9 mouse cellular contexts compared by ENCODE assay signal in genomic region chr2:93454817-93455591, GRCm38 (mm10). TPM values are rescaled to one million over a fixed set of nuclear protein-coding genes. Genes with fewer than 3 reads are reported as not detected.
DNase-seq lines count a peak whose midpoint lies in the region; ATAC-seq and TF ChIP-seq lines count a peak whose summit lies in the region.
"Had no signal": no experiment of that assay in that cellular context is flagged by ENCODE, and none has a peak within 500 bp of the region (broad histone marks: within the 10 kb centered on the region; RNA-seq: fewer than 3 reads in every experiment).

No protein-coding gene starts in this region.

- H3K27ac ChIP-seq in CH12.LX (ENCODE audit: insufficient read depth, low read depth): 0 out of 2 replicates have a peak overlapping the region, but pooled peaks have one; percentile 18
- H3K27ac ChIP-seq in intestine, postnatal 0 days (ENCODE audit: low read depth, low read length): peak overlapping the region; percentile 57
- no peak overlapping the region for H3K27ac ChIP-seq in cerebellum, adult 2 months (ENCODE audit: insufficient read depth, low read length)
- H3K27ac ChIP-seq: neural tube, embryonic 13.5 days had no signal

- H3K36me3 ChIP-seq in CH12.LX (replicated peaks in 1 of 2; ENCODE audit: control insufficient read depth in 1 of 2, insufficient read depth in 1 of 2, low read length in 1 of 2): peaks cover 47 to 85% of the 10 kb centered on the region in 2 experiments
- no peaks in the 10 kb centered on the region for H3K36me3 ChIP-seq in intestine, postnatal 0 days (ENCODE audit: control insufficient read depth, insufficient read depth)
- H3K36me3 ChIP-seq: neural tube, embryonic 13.5 days had no signal

- no peak for TF ChIP-seq CTCF in CH12.LX (conservative IDR thresholded peaks at IDR 0.05 in 1 of 2, IDR thresholded peaks at IDR 0.05 in 1 of 2; ENCODE audit: low read depth in 2 of 2, low read length in 2 of 2)
- peak; percentile 40 for TF ChIP-seq CTCF in intestine, postnatal 0 days (IDR thresholded peaks at IDR 0.05; ENCODE audit: low read depth)
- TF ChIP-seq CTCF in cerebellum, adult 2 months (IDR thresholded peaks at IDR 0.05; ENCODE audit: borderline replicate concordance, insufficient read depth, low read depth, low read length): no peak

- in situ Hi-C loops in CH12.LX (cut with MboI; ENCODE audit: low pct_ligation_motif_present, low pct_unique_long_range_greater_than_20kb, low sequenced_read_pairs): loop anchor here (5.0 kb wide), 1 partner anchor 33 kb away; no protein-coding TSS in a partner anchor

- no peak overlapping the region for H3K4me3 ChIP-seq in CH12.LX (replicated peaks in 1 of 3; ENCODE audit: low read depth in 2 of 3, low read length in 2 of 3, poor library complexity in 1 of 3)
- no peak overlapping the region for H3K4me3 ChIP-seq in intestine, postnatal 0 days (ENCODE audit: low read depth, low read length)
- H3K4me3 ChIP-seq in cerebellum, adult 2 months (replicated peaks; ENCODE audit: insufficient read depth, low read depth, low read length): no peak overlapping the region
- H3K4me3 ChIP-seq: neural tube, embryonic 13.5 days had no signal

- TF ChIP-seq RAD21 in CH12.LX (IDR thresholded peaks at IDR 0.05; ENCODE audit: low read depth, low read length): no peak

- H3K4me2 ChIP-seq in CH12.LX (ENCODE audit: insufficient read depth, low read depth, poor library complexity, severe bottlenecking): no peak overlapping the region
- no peak overlapping the region for H3K4me2 ChIP-seq in intestine, postnatal 0 days (replicated peaks; ENCODE audit: low read depth)
- H3K4me2 ChIP-seq: neural tube, embryonic 13.5 days had no signal

- H3K4me1 ChIP-seq in CH12.LX (ENCODE audit: control insufficient read depth in 1 of 2, insufficient read depth in 2 of 2): peaks cover 39 to 100% of the 10 kb centered on the region in 2 experiments
- peaks cover 53% of the 10 kb centered on the region for H3K4me1 ChIP-seq in intestine, postnatal 0 days (replicated peaks; ENCODE audit: control insufficient read depth, insufficient read depth, low read length)
- no peaks in the 10 kb centered on the region for H3K4me1 ChIP-seq in cerebellum, adult 2 months (ENCODE audit: control insufficient read depth, insufficient read depth, low read length)

- WGBS in intestine, postnatal 0 days: 36% methylated on average over 3 of the region's 3 CpGs
- 83% methylated on average over 3 of the region's 3 CpGs for WGBS in cerebellum, adult 2 months

- dilution Hi-C loops in CH12.LX (cut with MboI; ENCODE audit: extremely low pct_ligation_motif_present, extremely low pct_unique_long_range_greater_than_20kb, low sequenced_read_pairs): no loop called here

- peak; percentile 77 for ATAC-seq in intestine, postnatal 0 days

- H3K79me2 ChIP-seq in CH12.LX (replicated peaks; ENCODE audit: control insufficient read depth, extremely low read depth, insufficient read depth, poor library complexity, severe bottlenecking): peaks cover 93% of the 10 kb centered on the region

- H3K9me3 ChIP-seq in CH12.LX (replicated peaks; ENCODE audit: low read length): no peaks in the 10 kb centered on the region
- H3K9me3 ChIP-seq in intestine, postnatal 0 days (ENCODE audit: control insufficient read depth): no peaks in the 10 kb centered on the region
- H3K9me3 ChIP-seq: neural tube, embryonic 13.5 days had no signal

- TF ChIP-seq EP300 in CH12.LX (IDR thresholded peaks at IDR 0.05; ENCODE audit: low read length): no peak

- DNase-seq in adrenal gland, postnatal 14 days: peak; percentile 60
- DNase-seq in adrenal gland, adult 18-20 months (ENCODE audit: low spot score in 2 of 2): no peak
- no peak for DNase-seq in CH12.LX (ENCODE audit: extremely low read depth)
- DNase-seq in lung, postnatal 14 days: peak; percentile 53
- DNase-seq in cerebellum, adult 2 months: no peak
- no peak for DNase-seq in ovary, postnatal 10 days (ENCODE audit: low spot score)
- DNase-seq in cerebellum, adult 8-10 months: no peak

- no peak for TF ChIP-seq POLR2A in CH12.LX (IDR thresholded peaks at IDR 0.05; ENCODE audit: low read depth, low read length)
- TF ChIP-seq POLR2A in cerebellum, adult 2 months (IDR thresholded peaks at IDR 0.05; ENCODE audit: borderline replicate concordance, insufficient read depth, low read length): no peak

- H3K9ac ChIP-seq in CH12.LX (ENCODE audit: insufficient read depth, low read depth): no peak overlapping the region
- no peak overlapping the region; the same call in 1 of the 2 replicates for H3K9ac ChIP-seq in intestine, postnatal 0 days (ENCODE audit: low read depth, low read length)
- H3K9ac ChIP-seq: neural tube, embryonic 13.5 days had no signal

- no peaks in the 10 kb centered on the region for H3K27me3 ChIP-seq in CH12.LX (replicated peaks)
- no peaks in the 10 kb centered on the region for H3K27me3 ChIP-seq in intestine, postnatal 0 days (replicated peaks; ENCODE audit: control insufficient read depth, insufficient read depth, low read length)
- no peaks in the 10 kb centered on the region for H3K27me3 ChIP-seq in cerebellum, adult 2 months (ENCODE audit: control insufficient read depth, insufficient read depth, low read length)

TF ChIP-seq in CH12.LX, 34 proteins besides CTCF, POLR2A, EP300 and RAD21:
- TF ChIP-seq E2F4 (IDR thresholded peaks at IDR 0.05; ENCODE audit: insufficient replicate concordance, low read depth, low read length): no peak
- no peak for TF ChIP-seq KAT2A (IDR thresholded peaks at IDR 0.05; ENCODE audit: insufficient replicate concordance, low read length)
- no peak for TF ChIP-seq HCFC1 (IDR thresholded peaks at IDR 0.05; ENCODE audit: low read depth, low read length)
- no peak for TF ChIP-seq ZMIZ1 (IDR thresholded peaks at IDR 0.05; ENCODE audit: low read depth, low read length)
- TF ChIP-seq TCF12 (IDR thresholded peaks at IDR 0.05; ENCODE audit: low read depth, low read length): no peak
- TF ChIP-seq SIN3A (IDR thresholded peaks at IDR 0.05; ENCODE audit: low read length): no peak
- no peak for TF ChIP-seq MEF2A (IDR thresholded peaks at IDR 0.05; ENCODE audit: borderline replicate concordance, low read depth, low read length)

RNA-seq across cellular contexts. Expression of gene Cd82, which starts 7.9 kb away (rescaled TPM):
- total RNA-seq in adrenal gland, postnatal 14 days (2021): 43.0 and 54.9 TPM in 2 replicates
- 10 to 100 TPM; 55.7 to 67.5 TPM for total RNA-seq in adrenal gland, adult 18-20 months (2021)
- total RNA-seq in CH12.LX (2012; rRNA removed): 164 and 215 TPM in 2 replicates
- total RNA-seq in CH12.LX (2014; rRNA removed): 157 and 177 TPM in 2 replicates
- polyA plus RNA-seq in CH12.LX (2012; ENCODE audit: insufficient read length, low read depth): 249 and 294 TPM in 2 replicates
- polyA plus RNA-seq in intestine, postnatal 0 days (2015; fragmentation: Nextera tagmentation; extraction: Ambion mirVana): 184 and 199 TPM in 2 replicates
- polyA plus RNA-seq in cerebellum, adult 2 months (2012; rRNA removed): 41.0 and 47.4 TPM in 2 replicates

Comparison
In these comparisons a context has a peak if more than half of its experiments do, and no peak if none do; other contexts are left out.
1. DNase-seq: peak in adrenal gland, postnatal 14 days (single experiment) and lung, postnatal 14 days (single experiment); none in adrenal gland, adult 18-20 months (0 of 2), CH12.LX (single experiment), cerebellum, adult 2 months (0 of 2), ovary, postnatal 10 days (single experiment) and cerebellum, adult 8-10 months (single experiment).